Mouse (Mus musculus) ES-E14 (cell line): ENCODE measurements around the gene Nodal.

Experiments
- CHD2 ChIP-seq: IDR thresholded peaks from 2 replicates; pipeline ENCODE4 v1.6.1; 2014; ENCODE audit warnings: mild to moderate bottlenecking, low read depth, low read length, inconsistent platforms
- HCFC1 ChIP-seq: IDR thresholded peaks from 2 replicates; pipeline ENCODE4 v1.6.1; 2012; ENCODE audit warnings: low read length, inconsistent platforms, borderline replicate concordance; ENCODE audit not compliant: insufficient read depth
- ZC3H11A ChIP-seq: IDR thresholded peaks from 2 replicates; pipeline ENCODE4 v1.6.1; 2012; ENCODE audit warnings: low read depth, mild to moderate bottlenecking, inconsistent platforms, low read length, borderline replicate concordance
- ZNF384 ChIP-seq: IDR thresholded peaks from 2 replicates; pipeline ENCODE4 v1.6.1; 2012; ENCODE audit warnings: low read depth, low read length, inconsistent platforms

GRCm38 (mm10) chr10:61419146-61419545 is 1.4 kb downstream of the Nodal start:
- no peak for TF ChIP-seq CHD2
- TF ChIP-seq ZC3H11A = no peak
- no peak for TF ChIP-seq ZNF384
- TF ChIP-seq HCFC1 = no peak
